Mouse (Mus musculus) 3134 (cell line): ENCODE measurements around the gene Foxp2.

Source experiments
- DNase-seq: peaks from one replicate; pipeline ENCODE4 v3.0.0-alpha.2; 2011; ENCODE audit warnings: low spot score; ENCODE audit not compliant: insufficient read length; ENCODE audit errors: extremely low read depth

Foxp2 gene

GRCm38 (mm10) chr6:15355852-15356251 lies 454.7 kb downstream of the Foxp2 start:
- DNase-seq: no peak

- no peak for DNase-seq
Measured at GRCm38 (mm10) chr6:15370281-15370680, 469.1 kb downstream of the Foxp2 start.

GRCm38 (mm10) chr6:15370827-15371226 lies 469.7 kb downstream of the Foxp2 start:
- no peak for DNase-seq

- no peak for DNase-seq
Measured at GRCm38 (mm10) chr6:15373621-15374020, 472.5 kb downstream of the Foxp2 start.

- no peak for DNase-seq
Measured at GRCm38 (mm10) chr6:15378261-15378660, 477.1 kb downstream of the Foxp2 start.

GRCm38 (mm10) chr6:15396462-15396861 lies 495.3 kb downstream of the Foxp2 start:
- DNase-seq: no peak

GRCm38 (mm10) chr6:15397485-15397884 lies 496.3 kb downstream of the Foxp2 start:
- no peak for DNase-seq

- DNase-seq: no peak
Measured at GRCm38 (mm10) chr6:15401138-15401537, 500.0 kb downstream of the Foxp2 start.

GRCm38 (mm10) chr6:15402026-15402425 lies 500.9 kb downstream of the Foxp2 start:
- DNase-seq: no peak

GRCm38 (mm10) chr6:15415099-15415498 lies 514.0 kb downstream of the Foxp2 start:
- DNase-seq: no peak

GRCm38 (mm10) chr6:15459701-15460100 lies 558.6 kb downstream of the Foxp2 start:
- no peak for DNase-seq

- DNase-seq: no peak
Measured at GRCm38 (mm10) chr6:15463390-15463789, 562.2 kb downstream of the Foxp2 start.

GRCm38 (mm10) chr6:15465471-15465870 lies 564.3 kb downstream of the Foxp2 start:
- no peak for DNase-seq

GRCm38 (mm10) chr6:15466634-15467033 lies 565.5 kb downstream of the Foxp2 start:
- no peak for DNase-seq

- DNase-seq: no peak
Measured at GRCm38 (mm10) chr6:15486909-15487308, 585.8 kb downstream of the Foxp2 start.
